Mouse (Mus musculus) bone marrow, adult 2 months (tissue): ENCODE results near the gene Rgs9.

Experiments
- CTCF ChIP-seq: fragments of 200-500 bp; IDR thresholded peaks from 2 replicates; pipeline ENCODE4 v1.5.1; 2011; ENCODE audit warnings: low read length, control low read depth; ENCODE audit not compliant: control insufficient read depth, insufficient read depth
- POLR2A ChIP-seq: fragments of 200-500 bp; IDR thresholded peaks from 2 replicates; pipeline ENCODE4 v1.6.1; 2011; ENCODE audit warnings: low read depth, mild to moderate bottlenecking, control low read depth, low read length, borderline replicate concordance; ENCODE audit not compliant: control insufficient read depth

DNA sequence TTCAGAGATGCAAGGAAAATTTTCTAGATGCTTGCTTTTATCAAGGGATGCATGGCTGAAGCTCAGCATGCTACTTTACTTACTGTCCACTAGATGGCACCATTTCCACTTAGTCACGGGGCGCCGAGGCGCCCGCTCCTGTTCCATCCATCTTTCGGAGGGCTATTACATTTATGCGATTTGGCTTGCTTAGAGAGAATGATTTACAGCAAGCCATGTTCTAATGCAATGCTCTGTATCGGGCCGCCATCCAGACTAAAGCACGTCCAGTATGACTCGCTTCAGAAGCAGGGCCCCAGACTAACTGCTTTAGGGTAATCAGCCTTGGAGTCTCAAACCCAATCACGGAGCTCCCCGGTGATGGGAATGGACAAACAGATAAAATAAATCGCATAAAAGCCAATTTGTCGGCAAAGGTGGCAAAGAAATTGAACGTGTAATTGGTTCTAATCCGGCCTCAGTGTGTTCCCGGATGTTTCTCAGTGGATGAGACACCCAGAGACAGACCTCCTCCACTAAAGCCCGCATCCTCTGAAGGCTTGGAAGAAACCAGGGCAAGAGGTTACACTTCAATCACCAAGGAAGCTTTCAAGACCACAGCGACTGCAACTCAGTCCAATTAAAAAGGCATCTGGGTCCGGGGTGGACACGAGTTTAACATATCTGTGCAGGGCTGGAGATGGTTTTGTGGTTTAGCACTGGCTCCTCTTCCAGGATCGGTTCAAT is 53.1 kb downstream of the Rgs9 start:
- TF ChIP-seq POLR2A (no peak), CTCF (peak; percentile 79)
